Mouse (Mus musculus) lung, adult 2 months (tissue): Measurements from ENCODE around the gene Trim54.

Experiments
- CTCF ChIP-seq: fragments of 200-500 bp; IDR thresholded peaks from 2 replicates; pipeline ENCODE4 v1.5.1; 2011; ENCODE audit warnings: mild to moderate bottlenecking, low read length, control low read depth; ENCODE audit not compliant: insufficient read depth
- POLR2A ChIP-seq: fragments of 200-500 bp; IDR thresholded peaks from 2 replicates; pipeline ENCODE4 v1.6.1; 2011; ENCODE audit warnings: low read depth, mild to moderate bottlenecking, control low read depth, low read length, borderline replicate concordance; ENCODE audit errors: extremely low read depth

GRCm38 (mm10) chr5:31094100-31094798, 22.3 kb upstream of the Trim54 start:
- TF ChIP-seq CTCF (no peak), POLR2A (no peak)
